Mouse (Mus musculus): Measurements from ENCODE around the gene Mmp28. TPM values are rescaled to one million over a fixed set of nuclear protein-coding genes. Genes with fewer than 3 reads are reported as not detected.
A peak's percentile ranks its signal among the peaks of the same experiment; 100 is the strongest.

Mmp28 gene
- total and polyA plus RNA-seq, 2 experiments from 2014 or later: 1.4 to 5.5 TPM

DNA sequence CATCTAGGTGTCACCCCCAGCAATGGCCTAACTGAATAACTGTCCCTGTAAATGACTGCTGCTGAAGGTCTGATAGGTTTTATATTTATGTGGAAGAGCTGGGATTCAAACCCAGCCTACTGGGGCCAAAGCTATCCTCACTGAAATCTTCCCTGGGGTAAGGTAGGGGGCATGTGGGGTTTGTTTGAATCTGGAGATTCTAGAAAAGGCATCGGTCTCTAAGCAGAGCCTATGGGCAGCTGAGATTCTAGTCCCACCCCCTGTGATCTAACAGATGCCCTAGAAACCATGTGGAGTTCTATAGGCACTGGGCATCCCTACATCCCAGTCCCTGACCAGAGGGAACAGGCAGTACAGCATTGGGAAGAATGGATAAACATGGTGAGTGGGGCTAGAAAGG, 25.5 kb downstream of the Mmp28 start, which contains the start of gene 1700020L24Rik:
Gene 1700020L24Rik (plus strand): TSS at position 301 of the 400 bp plus-strand sequence.
- no peak within 1 kb of the TSS for H3K4me3 ChIP-seq (ENCODE audit: low read depth, low read length)
- no peak for TF ChIP-seq CTCF (IDR thresholded peaks at IDR 0.05)
- peaks cover 11% of the 10 kb centered on the region for H3K27me3 ChIP-seq (ENCODE audit: insufficient read depth, low read length)
- H3K27ac ChIP-seq (ENCODE audit: low read depth, low read length): no peak within 1 kb of the TSS
- ATAC-seq (ENCODE audit: low FRiP score) (no peak), DNase-seq (ENCODE audit: low spot score) (no peak)
- no peaks in the 10 kb centered on the region for H3K9me3 ChIP-seq (ENCODE audit: low read length)
- H3K9ac ChIP-seq (replicated peaks; ENCODE audit: low read length, poor library complexity, severe bottlenecking): no peak within 1 kb of the TSS
- 85% methylated on average over 1 of the region's 1 CpGs for WGBS
- no peaks in the 10 kb centered on the region for H3K4me1 ChIP-seq (ENCODE audit: insufficient read depth, low read length)
- H3K36me3 ChIP-seq (ENCODE audit: insufficient read depth, low read length): no peaks in the 10 kb centered on the region
- H3K4me2 ChIP-seq (ENCODE audit: low read depth, low read length, poor library complexity, severe bottlenecking): no peak within 1 kb of the TSS

DNA sequence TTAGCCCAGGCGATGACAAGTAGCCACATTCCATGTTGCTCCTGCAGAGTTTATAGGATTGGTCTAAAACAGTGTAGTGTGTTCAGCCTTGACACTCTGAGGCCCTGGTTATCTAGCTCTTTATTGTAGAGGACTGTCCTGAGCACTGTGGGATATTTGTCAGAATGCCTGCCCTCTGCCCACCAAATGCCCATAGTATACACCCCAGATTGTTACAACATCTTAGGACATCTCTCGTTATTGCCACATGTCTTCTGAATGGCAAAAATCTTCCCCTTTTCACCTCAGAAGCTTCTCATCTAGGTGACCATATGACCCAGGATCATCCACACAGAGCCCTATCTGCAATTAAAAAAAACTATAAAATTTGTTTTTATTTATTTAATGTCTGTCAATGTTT, 30.3 kb downstream of the Mmp28 start:
- Histone ChIP-seq H3K27ac (ENCODE audit: low read depth, low read length) (no peak overlapping the region), H3K4me1 (ENCODE audit: insufficient read depth, low read length) (no peaks in the 10 kb centered on the region), H3K9ac (replicated peaks; ENCODE audit: low read length, poor library complexity, severe bottlenecking) (no peak overlapping the region), H3K9me3 (ENCODE audit: low read length) (no peaks in the 10 kb centered on the region), H3K27me3 (ENCODE audit: insufficient read depth, low read length) (peaks cover 5% of the 10 kb centered on the region; the same call in 1 of the 2 replicates), H3K4me3 (ENCODE audit: low read depth, low read length) (no peak overlapping the region), H3K36me3 (ENCODE audit: insufficient read depth, low read length) (no peaks in the 10 kb centered on the region), H3K4me2 (ENCODE audit: low read depth, low read length, poor library complexity, severe bottlenecking) (no peak overlapping the region)
- 71% methylated on average over 2 of the region's 2 CpGs for WGBS
- no peak for DNase-seq (ENCODE audit: low spot score)
- ATAC-seq (ENCODE audit: low FRiP score): no peak
- no peak for TF ChIP-seq CTCF (IDR thresholded peaks at IDR 0.05)

DNA sequence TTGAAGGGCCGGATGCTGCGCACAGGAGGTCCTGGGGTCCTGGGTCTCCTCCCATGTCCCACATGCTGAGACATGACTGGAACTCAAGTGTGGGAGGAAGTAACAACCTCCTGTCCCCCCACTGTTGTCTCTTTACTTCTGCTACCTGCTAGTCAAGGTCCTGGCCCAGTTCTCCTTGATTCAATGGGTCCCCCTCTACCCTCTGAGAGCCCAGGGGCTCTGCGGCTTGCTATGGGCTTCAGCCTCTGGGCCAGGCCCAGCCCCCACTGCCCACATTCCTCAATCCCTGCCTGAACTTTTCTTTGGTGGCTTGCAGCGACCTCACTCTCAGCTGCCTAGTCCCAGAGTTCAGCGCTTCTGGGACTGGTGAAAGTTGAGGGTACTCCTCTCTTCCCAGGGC, 33.5 kb downstream of the Mmp28 start, which contains the start of gene Gas2l2:
Gene Gas2l2 (minus strand): TSS at position 101 of the 400 bp plus-strand sequence.
- WGBS: 56% methylated on average over 5 of the region's 5 CpGs
- ATAC-seq (ENCODE audit: low FRiP score): no peak
- H3K4me1 ChIP-seq (ENCODE audit: insufficient read depth, low read length): no peaks in the 10 kb centered on the region

DNA sequence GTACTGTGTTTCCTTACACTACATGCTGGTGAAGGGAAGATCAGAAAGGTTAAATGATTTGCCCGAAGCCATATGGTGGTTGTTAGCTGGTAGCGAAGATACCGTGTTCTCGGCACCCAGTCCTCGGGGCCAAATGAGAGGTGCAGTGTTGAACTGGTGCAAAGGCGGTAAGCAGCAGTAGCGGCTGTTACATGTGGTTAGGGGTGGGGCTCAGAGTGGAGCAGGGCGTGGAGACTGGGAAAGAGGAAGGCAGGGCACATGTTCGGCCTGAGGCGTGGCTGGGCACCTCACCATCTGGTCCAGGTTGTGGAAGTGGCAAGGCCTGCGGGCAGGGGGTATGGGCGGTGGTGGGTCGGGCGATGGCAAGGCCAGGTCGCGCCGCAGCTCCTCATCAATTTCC, 35.9 kb downstream of the Mmp28 start:
- no peak overlapping the region for H3K27ac ChIP-seq (ENCODE audit: low read depth, low read length)
- no peak overlapping the region for H3K9ac ChIP-seq (replicated peaks; ENCODE audit: low read length, poor library complexity, severe bottlenecking)
- no peak for ATAC-seq (ENCODE audit: low FRiP score)
- no peak for TF ChIP-seq CTCF (IDR thresholded peaks at IDR 0.05)
- H3K4me1 ChIP-seq (ENCODE audit: insufficient read depth, low read length): no peaks in the 10 kb centered on the region
- 49% methylated on average over 16 of the region's 17 CpGs for WGBS
- no peak overlapping the region for H3K4me3 ChIP-seq (ENCODE audit: low read depth, low read length)
- H3K36me3 ChIP-seq (ENCODE audit: insufficient read depth, low read length): no peaks in the 10 kb centered on the region
- H3K4me2 ChIP-seq (ENCODE audit: low read depth, low read length, poor library complexity, severe bottlenecking): no peak overlapping the region
- H3K9me3 ChIP-seq (ENCODE audit: low read length): no peaks in the 10 kb centered on the region
- peaks cover 10% of the 10 kb centered on the region for H3K27me3 ChIP-seq (ENCODE audit: insufficient read depth, low read length)
- no peak for DNase-seq (ENCODE audit: low spot score)

More for the DNA sequence above, 33.5 kb downstream of the Mmp28 start, which contains the start of gene Gas2l2:
- H3K36me3 ChIP-seq (ENCODE audit: insufficient read depth, low read length): no peaks in the 10 kb centered on the region
- no peak for TF ChIP-seq CTCF (IDR thresholded peaks at IDR 0.05)
- H3K27ac ChIP-seq (ENCODE audit: low read depth, low read length): no peak within 1 kb of the TSS
- H3K27me3 ChIP-seq (ENCODE audit: insufficient read depth, low read length): peaks cover 10% of the 10 kb centered on the region
- no peak within 1 kb of the TSS for H3K4me3 ChIP-seq (ENCODE audit: low read depth, low read length)
- no peak for DNase-seq (ENCODE audit: low spot score)
- no peak within 1 kb of the TSS for H3K9ac ChIP-seq (replicated peaks; ENCODE audit: low read length, poor library complexity, severe bottlenecking)
- no peaks in the 10 kb centered on the region for H3K9me3 ChIP-seq (ENCODE audit: low read length)
- no peak within 1 kb of the TSS for H3K4me2 ChIP-seq (ENCODE audit: low read depth, low read length, poor library complexity, severe bottlenecking)

DNA sequence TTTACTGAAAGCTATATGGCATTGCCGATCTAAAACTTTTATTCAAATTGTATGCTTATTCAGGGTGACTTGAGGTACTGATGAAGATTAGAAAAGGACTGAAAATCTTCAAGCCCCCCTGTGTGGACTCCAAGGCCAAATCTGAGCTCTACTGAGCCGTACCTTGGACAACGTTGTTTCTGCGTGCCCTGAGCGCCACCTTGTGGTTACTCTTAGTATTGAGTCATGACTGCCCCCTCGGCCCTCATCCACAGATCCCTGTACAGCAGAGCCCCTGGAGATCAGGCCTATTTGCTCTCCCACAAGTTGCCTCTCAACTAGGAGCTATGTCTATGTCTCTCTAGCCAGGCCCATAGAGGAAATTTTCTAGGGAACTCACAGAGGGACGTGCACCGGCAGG, 38.2 kb downstream of the Mmp28 start:
- no peaks in the 10 kb centered on the region for H3K4me1 ChIP-seq (ENCODE audit: insufficient read depth, low read length)
- H3K27me3 ChIP-seq (ENCODE audit: insufficient read depth, low read length): peaks cover 14% of the 10 kb centered on the region
- no peak overlapping the region for H3K9ac ChIP-seq (replicated peaks; ENCODE audit: low read length, poor library complexity, severe bottlenecking)
- 6% methylated on average over 8 of the region's 8 CpGs for WGBS
- H3K36me3 ChIP-seq (ENCODE audit: insufficient read depth, low read length): no peaks in the 10 kb centered on the region
- H3K9me3 ChIP-seq (ENCODE audit: low read length): no peaks in the 10 kb centered on the region
- DNase-seq (ENCODE audit: low spot score) (peak; percentile 85), ATAC-seq (ENCODE audit: low FRiP score) (peak; percentile 68)
- no peak overlapping the region for H3K4me3 ChIP-seq (ENCODE audit: low read depth, low read length)
- H3K27ac ChIP-seq (ENCODE audit: low read depth, low read length): no peak overlapping the region
- no peak overlapping the region for H3K4me2 ChIP-seq (ENCODE audit: low read depth, low read length, poor library complexity, severe bottlenecking)
- TF ChIP-seq CTCF (IDR thresholded peaks at IDR 0.05): peak; percentile 94

DNA sequence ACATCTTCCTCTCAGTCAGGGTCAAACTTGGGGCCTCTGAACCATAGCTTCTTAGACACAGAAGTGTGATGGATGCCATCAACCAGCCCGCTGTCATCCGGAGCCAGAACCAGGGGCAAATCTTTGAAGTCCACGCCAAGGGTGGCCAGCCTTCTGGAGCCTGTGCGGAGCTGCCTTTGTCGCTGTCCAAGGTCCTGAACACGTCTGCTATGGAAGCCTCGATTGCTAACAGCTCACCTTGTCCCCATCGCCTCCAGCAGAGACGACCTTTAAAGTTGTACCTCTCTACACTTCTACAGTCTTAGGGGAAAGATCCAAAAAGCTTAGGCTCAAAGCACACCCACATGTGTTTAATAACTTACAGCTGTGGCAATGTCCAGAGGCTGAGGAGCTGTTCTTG, 41.6 kb downstream of the Mmp28 start:
- DNase-seq (ENCODE audit: low spot score): no peak
- H3K36me3 ChIP-seq (ENCODE audit: insufficient read depth, low read length): peaks cover 2% of the 10 kb centered on the region; the same call in 1 of the 2 replicates
- H3K27ac ChIP-seq (ENCODE audit: low read depth, low read length): no peak overlapping the region
- TF ChIP-seq CTCF (IDR thresholded peaks at IDR 0.05): no peak
- H3K4me3 ChIP-seq (ENCODE audit: low read depth, low read length): no peak overlapping the region
- no peak for ATAC-seq (ENCODE audit: low FRiP score)
- H3K4me1 ChIP-seq (ENCODE audit: insufficient read depth, low read length): no peaks in the 10 kb centered on the region
- H3K27me3 ChIP-seq (ENCODE audit: insufficient read depth, low read length): peaks cover 4% of the 10 kb centered on the region; the same call in 1 of the 2 replicates
- H3K9ac ChIP-seq (replicated peaks; ENCODE audit: low read length, poor library complexity, severe bottlenecking): no peak overlapping the region
- H3K9me3 ChIP-seq (ENCODE audit: low read length): no peaks in the 10 kb centered on the region
- 9% methylated on average over 9 of the region's 9 CpGs for WGBS
- H3K4me2 ChIP-seq (ENCODE audit: low read depth, low read length, poor library complexity, severe bottlenecking): no peak overlapping the region
